Mouse (Mus musculus) kidney, adult 2 months (tissue): ENCODE data around the gene Fam20a.

Experiments
- CTCF ChIP-seq: fragments of 200-500 bp; conservative IDR thresholded peaks from 2 replicates; pipeline ENCODE4 v1.5.1; 2011; ENCODE audit warnings: low read depth, mild to moderate bottlenecking, control low read depth, low read length, moderate library complexity, mixed read lengths; ENCODE audit not compliant: insufficient read depth, insufficient read length
- POLR2A ChIP-seq: fragments of 200-500 bp; IDR thresholded peaks from one replicate; pipeline ENCODE4 v1.6.1; 2011; ENCODE audit warnings: low read depth, low read length, control low read depth

DNA sequence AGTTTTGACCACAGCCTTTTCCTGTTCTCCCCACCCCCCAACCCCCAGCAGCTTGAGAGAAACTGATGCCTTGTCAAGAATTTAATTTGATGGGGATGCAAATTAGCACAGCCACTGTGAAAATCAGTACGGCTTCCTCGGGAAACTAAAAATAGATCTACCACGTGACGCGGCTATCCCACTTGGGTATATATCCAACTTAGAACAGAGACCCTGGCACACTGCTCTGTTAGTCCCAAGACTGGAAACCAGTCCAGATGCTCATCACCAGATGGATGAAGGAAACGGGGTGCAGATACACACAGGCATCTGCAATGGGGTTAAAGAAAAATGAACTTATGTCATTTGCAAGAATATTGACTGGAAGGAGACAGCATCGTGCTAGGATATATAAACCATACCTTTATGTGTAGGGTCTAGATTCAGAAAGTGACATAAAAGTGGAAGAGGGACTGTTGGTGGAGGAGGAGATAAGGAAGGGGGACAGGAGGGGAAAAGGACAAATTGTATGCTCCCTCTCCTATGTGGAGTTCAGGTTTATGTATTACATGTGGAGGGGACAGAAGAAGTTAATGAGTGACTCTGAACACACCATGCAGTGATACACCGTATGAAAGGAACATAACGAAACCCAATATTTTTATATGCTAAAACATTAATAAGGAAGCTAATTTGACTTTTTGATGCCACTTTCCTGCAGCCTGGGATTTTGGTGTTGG lies 16.6 kb downstream of the Fam20a start:
- TF ChIP-seq POLR2A (no peak), CTCF (no peak)
